Mouse (Mus musculus): ENCODE results near the gene Olfr1113. TPM values are rescaled to one million over a fixed set of nuclear protein-coding genes. Genes with fewer than 3 reads are reported as not detected.
"Not testable (repeated sequence)": the region's sequence is repeated elsewhere in the genome, so short reads cannot be mapped to it uniquely, and the experiment has no call there.

Olfr1113 gene
- total RNA-seq (2021) = not detected

DNA sequence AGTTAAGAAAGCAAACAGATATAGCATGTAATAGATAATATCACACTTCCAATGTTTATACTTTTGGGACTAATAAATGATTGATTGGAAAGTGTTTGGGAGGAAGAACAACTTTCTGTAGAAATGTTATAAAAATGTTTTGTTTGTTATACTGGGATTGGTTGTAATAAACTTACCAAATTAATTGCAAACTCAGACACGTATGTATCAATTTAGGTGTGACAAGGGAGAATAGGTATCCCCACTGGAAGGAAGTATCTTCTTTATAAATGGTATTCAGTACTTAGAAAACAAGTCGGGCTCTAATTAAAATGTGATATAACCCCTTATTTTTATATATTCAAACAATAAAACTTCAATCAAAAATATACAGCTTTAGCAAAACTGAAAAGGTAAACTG lies at the start of gene Olfr1113:
Olfr1113 (plus strand) TSS at position 301 of the 400 bp plus-strand sequence.
- DNase-seq = no peak

DNA sequence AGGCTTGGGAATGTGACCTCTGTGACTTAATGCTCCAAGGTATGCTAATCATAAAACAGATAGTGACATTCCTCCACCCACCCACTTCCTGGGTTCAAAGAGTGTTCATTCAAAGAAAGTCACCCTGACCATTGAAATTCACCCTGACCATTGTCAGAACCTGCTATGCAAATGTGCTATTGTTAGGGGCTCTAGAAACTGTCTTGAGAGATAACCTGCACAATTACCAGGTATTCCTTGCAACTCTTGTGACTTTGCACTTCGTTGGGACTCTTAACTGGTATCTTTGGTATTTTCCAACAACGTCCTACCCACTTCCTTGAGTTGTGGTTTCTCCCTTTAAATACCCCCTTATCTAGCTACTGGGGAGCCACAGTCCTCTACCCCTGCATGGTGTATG lies 41.0 kb upstream of the Olfr1113 start:
- DNase-seq = not testable (repeated sequence)

DNA sequence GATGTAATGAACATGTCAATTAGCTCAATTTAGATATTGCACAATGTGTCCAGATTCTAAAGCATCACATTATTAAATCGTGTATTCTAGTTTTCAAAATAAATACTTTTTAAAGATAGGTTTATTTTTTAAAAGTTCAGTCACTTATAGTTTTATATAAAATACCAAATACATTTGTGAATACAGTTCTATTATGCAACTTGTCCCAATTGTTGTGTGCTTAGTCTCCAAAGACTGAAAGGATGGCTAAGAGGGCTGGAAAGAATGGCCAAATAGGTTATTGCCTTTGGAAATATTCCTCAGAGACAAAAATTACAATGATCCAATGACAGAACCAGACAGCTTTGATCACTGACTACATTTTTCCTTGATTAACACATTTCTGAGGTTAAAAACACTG lies 21.3 kb upstream of the Olfr1113 start, which contains the start of gene Olfr1112:
Olfr1112 (plus strand) TSS at position 301 of the 400 bp plus-strand sequence.
- DNase-seq = no peak

DNA sequence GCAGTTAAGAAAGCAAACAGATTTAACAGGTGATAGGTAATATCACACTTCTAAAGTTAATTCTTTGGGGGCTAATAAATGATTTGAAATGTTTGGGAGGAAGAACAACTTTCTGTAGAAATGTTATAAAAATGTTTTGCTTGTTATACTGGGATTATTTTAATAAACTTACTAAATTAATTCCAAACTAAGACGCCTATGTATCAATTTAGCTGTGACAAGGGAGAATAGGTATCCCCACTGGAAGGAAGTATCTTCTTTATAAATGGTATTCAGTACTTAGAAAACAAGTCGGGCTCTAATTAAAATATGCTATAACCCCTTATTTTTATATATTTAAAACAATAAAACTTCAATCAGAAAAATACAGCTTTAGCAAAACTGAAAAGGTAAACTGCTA lies 38.9 kb downstream of the Olfr1113 start, which contains the start of gene Olfr1115:
Olfr1115 (plus strand) TSS at position 301 of the 400 bp plus-strand sequence.
- no peak for DNase-seq

Small RNA genes within 50 kb of the gene (microRNA-seq; reads per million reads assigned to microRNA genes)
- gene Gm27438 = 0 reads per million in 2 experiments

Other genes with a start within 250 kb of the Olfr1113 start
- not detected for gene Olfr1099, start 248.3 kb upstream of the Olfr1113 start, total RNA-seq (2021)
- not detected for gene Olfr1100, start 229.0 kb upstream of the Olfr1113 start, total RNA-seq (2021)
- gene Olfr1101, start 217.7 kb upstream of the Olfr1113 start, total RNA-seq (2021) = not detected
- not detected for gene Olfr1102, start 210.6 kb upstream of the Olfr1113 start, total RNA-seq (2021)
- gene Olfr1104, start 181.9 kb upstream of the Olfr1113 start, total RNA-seq (2021) = not detected
- not detected for gene Olfr1105, start 172.4 kb upstream of the Olfr1113 start, total RNA-seq (2021)
- gene Olfr1106, start 156.7 kb upstream of the Olfr1113 start, total RNA-seq (2021) = not detected
- gene Olfr1107, start 133.2 kb upstream of the Olfr1113 start, total RNA-seq (2021) = not detected
- gene Olfr1109, start 113.0 kb upstream of the Olfr1113 start, total RNA-seq (2021) = not detected
- not detected for gene Olfr259, start 94.4 kb upstream of the Olfr1113 start, total RNA-seq (2021)
- not detected for gene Olfr1110, start 68.7 kb upstream of the Olfr1113 start, total RNA-seq (2021)
- not detected for gene Olfr1111, start 56.3 kb upstream of the Olfr1113 start, total RNA-seq (2021)
- not detected for gene Olfr1112, start 21.2 kb upstream of the Olfr1113 start, total RNA-seq (2021)
- not detected for gene Olfr1115, start 39.0 kb downstream of the Olfr1113 start, total RNA-seq (2021)
- gene Olfr1116, start 58.6 kb downstream of the Olfr1113 start, total RNA-seq (2021) = not detected
- not detected for gene Olfr1118, start 98.6 kb downstream of the Olfr1113 start, total RNA-seq (2021)
- gene Olfr1120, start 145.8 kb downstream of the Olfr1113 start, total RNA-seq (2021) = not detected
- gene Olfr1121, start 160.9 kb downstream of the Olfr1113 start, total RNA-seq (2021) = not detected
- not detected for gene Olfr1122, start 176.9 kb downstream of the Olfr1113 start, total RNA-seq (2021)
- not detected for gene Olfr1123, start 207.7 kb downstream of the Olfr1113 start, total RNA-seq (2021)
- not detected for gene Olfr1124, start 221.3 kb downstream of the Olfr1113 start, total RNA-seq (2021)
- not detected for gene Olfr1126, start 245.0 kb downstream of the Olfr1113 start, total RNA-seq (2021)

All from layer of hippocampus, postnatal 36 days (tissue).